Mouse (Mus musculus) midbrain, embryonic 10.5 days (tissue): ENCODE measurements around the gene Sox1. TPM values are rescaled to one million over a fixed set of nuclear protein-coding genes. Genes with fewer than 3 reads are reported as not detected.

Experiments
- DNase-seq: peaks from one replicate; pipeline ENCODE4 v3.0.0-alpha.2; 2017; ENCODE audit warnings: low spot score
- H3K27ac ChIP-seq: fragments of 300-500 bp; sonication (generic); replicated peaks from 2 replicates; pipeline ENCODE4 v1.5.1; 2016; ENCODE audit warnings: mild to moderate bottlenecking
- H3K27me3 ChIP-seq: fragments of 300-500 bp; sonication (generic); 2 replicates; pipeline ENCODE4 v1.6.1; 2016; ENCODE audit warnings: low read depth, mild to moderate bottlenecking; ENCODE audit not compliant: poor library complexity, severe bottlenecking
- H3K36me3 ChIP-seq: fragments of 300-500 bp; sonication (generic); 2 replicates; pipeline ENCODE4 v1.6.1; 2016; ENCODE audit warnings: mild to moderate bottlenecking, moderate library complexity
- H3K4me1 ChIP-seq: fragments of 300-500 bp; sonication (generic); 2 replicates; pipeline ENCODE4 v1.6.1; 2016
- H3K4me3 ChIP-seq: fragments of 300-500 bp; sonication (generic); 2 replicates; pipeline ENCODE4 v1.5.1; 2016; ENCODE audit warnings: mild to moderate bottlenecking, moderate library complexity
- H3K9me3 ChIP-seq: fragments of 300-500 bp; sonication (generic); replicated peaks from 2 replicates; pipeline ENCODE4 v1.6.1; 2016; ENCODE audit warnings: mild to moderate bottlenecking
- WGBS: fragments of 180-500 bp; shearing (Covaris S2); methylation state at CpG from one replicate; pipeline ENCODE4 v1.1.7; 2016; 5-methylcytosine and 5-hydroxymethylcytosine counted together
- polyA plus RNA-seq: library from polyadenylated mRNA; unstranded; fragments of >200 nt; fragmentation: Nextera tagmentation; extraction: Ambion mirVana; gene quantifications from 2 replicates; pipeline ENCODE4 v1.2.1, GENCODE M21; 2016

Sox1 gene
- polyA plus RNA-seq, 1 experiment from 2014 or later, result 3.2 TPM

DNA sequence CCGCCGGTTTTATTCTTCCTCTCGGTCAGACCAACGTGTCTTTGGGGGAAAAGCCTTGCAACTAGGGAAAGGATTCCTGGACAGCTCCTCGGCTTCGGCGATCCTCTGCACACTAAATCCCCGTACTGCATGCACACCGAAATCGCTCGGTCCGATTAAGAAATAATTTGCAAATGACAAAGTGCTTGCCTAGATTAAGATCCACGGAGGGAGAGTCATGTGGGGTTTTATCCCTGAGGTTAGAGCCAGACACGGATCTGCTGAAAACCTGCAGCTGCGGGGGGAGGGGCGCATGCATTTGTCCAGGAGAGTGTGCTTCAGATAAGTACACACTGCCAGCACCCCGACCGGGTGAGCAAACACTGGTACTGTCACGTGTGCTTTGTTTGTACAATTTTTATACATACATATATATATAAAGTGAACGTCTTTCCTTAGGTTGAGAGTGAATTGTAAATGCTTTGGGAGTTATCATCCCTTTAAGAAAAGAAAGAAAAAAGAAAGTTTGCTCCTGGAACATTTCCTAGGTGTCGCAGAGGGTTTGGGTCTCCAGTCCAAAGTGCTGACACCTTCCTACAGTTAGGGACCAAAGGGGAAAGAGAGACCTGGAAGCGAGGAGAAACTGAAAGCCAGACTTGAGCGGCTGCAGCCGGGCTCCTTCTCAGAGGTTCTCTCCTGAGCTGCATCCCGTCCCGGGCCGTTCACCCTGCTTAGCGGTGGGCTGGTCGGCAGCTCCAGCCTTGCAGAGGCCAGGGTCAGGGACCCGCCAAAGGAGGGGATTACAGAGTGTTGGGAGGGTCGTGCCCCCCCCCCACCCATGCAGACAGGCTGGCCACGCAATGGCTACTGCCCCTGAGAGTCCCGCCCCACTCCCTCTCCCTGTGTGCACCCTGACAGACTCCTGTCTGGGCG lies 10.9 kb upstream of the Sox1 start:
- peak overlapping the region; percentile 79 for H3K27ac ChIP-seq
- DNase-seq, result peak; percentile 80
- peaks cover 100% of the 10 kb centered on the region for H3K27me3 ChIP-seq
- 1% methylated on average over 34 of the region's 34 CpGs for WGBS
- peak overlapping the region; percentile 58 for H3K4me3 ChIP-seq
- no peaks in the 10 kb centered on the region for H3K9me3 ChIP-seq
- no peaks in the 10 kb centered on the region for H3K36me3 ChIP-seq
- H3K4me1 ChIP-seq, result peaks cover 69% of the 10 kb centered on the region

DNA sequence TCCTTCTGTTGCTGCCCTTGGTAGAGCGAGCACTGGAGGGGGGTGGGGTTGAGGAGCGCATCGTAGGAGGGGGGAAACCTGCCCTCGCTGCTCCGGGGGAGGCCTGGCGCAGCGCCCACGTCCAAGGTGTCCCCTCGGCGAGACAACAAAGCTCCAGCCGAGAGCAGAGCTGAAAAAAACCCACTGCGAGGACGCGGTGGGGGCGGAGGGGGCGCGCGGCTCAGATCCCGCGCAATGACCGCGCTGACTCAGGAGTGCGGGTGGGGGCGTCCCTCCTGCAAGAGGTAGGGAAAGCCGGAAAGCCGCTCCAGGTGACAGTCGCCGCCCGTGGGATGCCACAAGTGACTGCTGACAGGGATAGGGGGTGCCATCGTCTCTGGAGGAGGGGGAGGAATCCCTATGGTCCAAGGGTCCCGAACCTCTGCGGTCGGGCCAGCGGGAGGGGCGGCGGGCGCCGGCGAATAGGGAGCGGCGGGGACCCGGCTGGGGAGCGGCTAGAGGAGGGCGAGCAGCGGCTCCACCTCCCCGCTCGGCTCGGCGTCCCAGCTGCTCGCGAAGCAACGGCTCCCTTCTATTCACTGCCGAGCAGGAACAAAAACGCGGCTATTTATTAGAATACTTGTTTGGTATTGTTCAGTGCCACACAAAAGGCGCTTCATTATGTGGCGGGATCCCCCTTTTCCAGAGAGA lies 10.0 kb upstream of the Sox1 start:
- H3K4me3 ChIP-seq, result peak overlapping the region; percentile 58
- peak overlapping the region; percentile 79 for H3K27ac ChIP-seq
- under 1% methylated on average over 57 of the region's 57 CpGs for WGBS
- no peak for DNase-seq
- no peaks in the 10 kb centered on the region for H3K9me3 ChIP-seq
- H3K4me1 ChIP-seq, result peaks cover 70% of the 10 kb centered on the region
- no peaks in the 10 kb centered on the region for H3K36me3 ChIP-seq
- peaks cover 100% of the 10 kb centered on the region for H3K27me3 ChIP-seq

DNA sequence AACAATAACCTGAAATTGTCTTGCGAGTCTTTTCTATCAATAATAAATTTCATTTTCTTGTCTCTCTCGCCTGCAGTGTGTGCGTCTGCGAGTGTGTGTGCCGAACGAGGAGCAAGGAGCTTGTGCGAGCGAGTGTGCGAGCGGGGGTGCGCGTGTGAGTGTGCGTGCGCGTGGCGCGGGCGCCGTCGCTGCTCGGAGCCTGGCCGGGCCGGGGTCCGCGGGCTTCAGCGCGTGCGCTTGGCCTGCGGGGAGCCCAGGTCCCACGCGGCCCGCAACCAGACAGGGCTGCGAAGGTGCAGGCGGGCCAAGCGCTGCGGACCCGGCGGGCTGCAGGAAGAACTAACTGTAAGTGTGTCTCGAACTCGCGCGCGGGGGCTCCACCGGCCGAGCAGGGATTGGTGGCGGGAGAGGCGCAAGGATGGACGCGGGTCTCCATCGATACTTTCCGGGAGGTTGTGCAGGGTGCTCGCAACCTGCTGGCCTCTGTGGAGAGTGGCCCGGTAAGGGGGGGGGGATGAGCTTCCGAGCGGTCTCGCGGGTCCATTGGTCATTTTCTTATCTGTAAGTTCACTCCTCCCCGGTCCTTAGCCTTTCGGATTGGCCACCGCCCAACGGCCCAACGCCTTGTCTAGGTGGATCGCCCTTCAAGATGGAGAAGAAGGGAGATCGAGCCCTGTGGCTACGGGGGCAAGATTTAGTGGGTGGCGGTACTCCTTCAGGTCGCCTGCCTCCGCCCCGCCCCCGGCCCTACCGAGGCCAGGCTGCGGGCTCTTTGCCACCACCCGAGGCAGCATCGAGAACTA lies 9.2 kb upstream of the Sox1 start:
- under 1% methylated on average over 74 of the region's 74 CpGs for WGBS
- no peaks in the 10 kb centered on the region for H3K36me3 ChIP-seq
- H3K4me1 ChIP-seq, result peaks cover 78% of the 10 kb centered on the region
- H3K27me3 ChIP-seq, result peaks cover 100% of the 10 kb centered on the region
- peak overlapping the region; percentile 79 for H3K27ac ChIP-seq
- DNase-seq, result peak; percentile 71
- peak overlapping the region; percentile 58 for H3K4me3 ChIP-seq
- no peaks in the 10 kb centered on the region for H3K9me3 ChIP-seq

DNA sequence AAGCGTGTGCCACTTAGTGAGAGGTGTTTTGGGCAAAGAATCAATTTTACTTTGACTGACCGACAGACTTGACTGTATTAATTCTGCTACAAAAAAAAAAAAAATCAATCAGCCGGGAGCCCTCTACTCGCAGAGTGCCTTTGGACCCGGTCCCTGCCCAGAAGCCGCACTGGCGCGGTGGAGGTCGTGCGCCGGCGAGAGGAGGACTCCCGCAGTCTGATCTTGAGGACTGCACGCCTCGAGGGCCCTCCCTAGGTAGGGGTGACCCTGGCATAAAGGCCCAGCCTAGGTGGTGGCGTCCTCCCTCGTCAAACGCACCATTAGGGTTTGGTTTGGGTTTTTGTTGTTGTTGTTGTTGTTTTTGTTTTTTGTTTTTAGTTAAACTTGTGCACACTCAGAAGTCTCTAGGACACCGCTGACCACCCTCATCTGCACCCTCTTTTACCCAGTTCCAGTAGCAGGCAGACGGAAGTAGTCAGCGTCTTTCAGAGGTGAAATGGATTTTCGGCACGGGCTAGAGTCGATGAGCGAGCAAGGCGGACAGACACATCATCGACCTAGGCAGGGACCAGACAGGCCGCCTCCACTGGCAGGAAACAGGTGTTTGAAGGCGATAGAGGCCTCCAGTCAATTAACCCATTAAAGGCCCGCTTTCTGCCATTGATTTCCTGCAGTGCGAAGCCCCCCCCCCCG lies 8.4 kb upstream of the Sox1 start:
- H3K4me1 ChIP-seq, result peaks cover 86% of the 10 kb centered on the region
- peaks cover 100% of the 10 kb centered on the region for H3K27me3 ChIP-seq
- no peaks in the 10 kb centered on the region for H3K36me3 ChIP-seq
- no peaks in the 10 kb centered on the region for H3K9me3 ChIP-seq
- DNase-seq, result peak; percentile 54
- H3K4me3 ChIP-seq, result peak overlapping the region; percentile 58
- WGBS, result under 1% methylated on average over 32 of the region's 32 CpGs
- peak overlapping the region; percentile 79; the same call in 1 of the 2 replicates for H3K27ac ChIP-seq

DNA sequence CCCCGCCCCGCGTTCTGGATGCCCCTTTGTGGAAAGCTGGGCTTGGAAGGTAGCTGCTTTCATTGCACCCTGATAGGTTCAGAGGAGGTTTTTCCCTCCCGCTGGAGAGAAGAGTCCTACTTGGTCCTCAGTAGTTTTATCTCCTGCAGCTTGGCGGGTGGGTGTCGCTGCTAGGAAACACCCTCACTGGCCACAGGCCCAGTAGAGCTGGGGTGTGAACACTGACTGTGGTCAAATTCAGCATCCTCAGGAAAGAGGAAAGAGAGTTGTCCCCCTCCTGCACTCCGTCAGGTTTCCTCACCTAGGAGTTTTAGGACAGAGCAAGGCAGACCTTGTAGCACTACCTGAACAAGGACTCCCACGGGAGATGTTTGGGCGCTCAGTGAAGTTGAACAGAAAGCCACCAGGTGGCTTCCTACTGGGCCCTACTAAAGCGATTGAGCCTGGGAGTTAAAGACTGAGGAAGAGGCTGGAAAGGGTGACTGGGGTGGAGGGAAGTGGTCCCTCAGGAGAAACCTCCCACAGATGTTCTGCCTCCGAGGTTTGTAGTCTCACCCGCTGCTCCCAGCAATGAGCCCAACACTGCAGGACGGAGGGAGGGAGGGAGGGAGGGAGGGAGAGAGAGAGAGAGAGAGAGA lies 7.8 kb upstream of the Sox1 start:
- Histone ChIP-seq H3K27ac (no peak overlapping the region), H3K4me1 (peaks cover 88% of the 10 kb centered on the region), H3K9me3 (no peaks in the 10 kb centered on the region), H3K36me3 (no peaks in the 10 kb centered on the region), H3K4me3 (peak overlapping the region; percentile 58), H3K27me3 (peaks cover 100% of the 10 kb centered on the region)
- peak; percentile 27 for DNase-seq
- 1% methylated on average over 13 of the region's 13 CpGs for WGBS

DNA sequence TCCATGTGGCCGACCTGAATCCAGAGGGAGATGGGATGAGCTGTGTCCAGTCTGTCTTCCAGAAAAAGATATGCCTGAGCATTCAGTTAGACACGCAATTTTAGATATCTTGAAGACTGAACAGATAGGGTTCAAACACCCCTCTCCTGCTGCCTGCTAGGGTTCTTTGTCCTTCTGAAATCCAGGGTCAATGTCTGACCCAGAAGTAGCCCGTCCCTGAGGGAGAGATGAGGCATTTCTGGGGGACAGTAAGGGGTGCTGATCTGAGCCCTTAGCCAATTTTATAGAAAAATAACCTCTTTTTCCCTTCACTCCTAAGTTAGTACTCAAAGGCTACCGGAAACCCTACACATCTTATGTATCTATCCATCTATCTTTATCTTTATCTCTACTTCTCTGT lies 7.2 kb upstream of the Sox1 start:
- Histone ChIP-seq H3K27me3 (peaks cover 100% of the 10 kb centered on the region), H3K4me1 (peaks cover 85% of the 10 kb centered on the region), H3K4me3 (no peak overlapping the region), H3K9me3 (no peaks in the 10 kb centered on the region), H3K36me3 (no peaks in the 10 kb centered on the region), H3K27ac (no peak overlapping the region)
- peak; percentile 20 for DNase-seq
- WGBS, result 5% methylated on average over 4 of the region's 4 CpGs

GRCm38 (mm10) chr8:12388390-12389115 lies 6.5 kb upstream of the Sox1 start:
- H3K9me3 ChIP-seq, result no peaks in the 10 kb centered on the region
- peak; percentile 49 for DNase-seq
- peaks cover 100% of the 10 kb centered on the region for H3K27me3 ChIP-seq
- no peak overlapping the region for H3K4me3 ChIP-seq
- WGBS, result 6% methylated on average over 10 of the region's 10 CpGs
- H3K4me1 ChIP-seq, result peaks cover 84% of the 10 kb centered on the region
- H3K36me3 ChIP-seq, result no peaks in the 10 kb centered on the region
- no peak overlapping the region for H3K27ac ChIP-seq

DNA sequence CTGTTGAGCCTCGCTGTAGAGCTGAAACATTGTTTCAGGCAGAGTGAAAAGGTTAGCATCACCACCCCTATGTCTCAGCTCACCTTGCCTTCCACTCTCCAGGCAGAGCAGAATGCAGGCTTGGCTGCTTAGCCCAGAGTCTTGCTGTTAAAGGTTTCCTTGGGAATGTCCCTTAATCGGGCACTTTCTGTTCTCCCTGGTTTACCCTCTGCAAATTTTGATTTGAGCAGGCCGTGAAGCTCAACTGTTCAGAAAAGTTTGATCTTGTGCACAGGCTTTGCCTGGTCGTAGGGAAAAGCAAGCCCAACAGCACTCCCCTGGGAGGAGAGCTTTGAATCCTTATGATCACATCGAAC lies 6.0 kb upstream of the Sox1 start:
- WGBS, result 3% methylated on average over 5 of the region's 5 CpGs
- peaks cover 100% of the 10 kb centered on the region for H3K27me3 ChIP-seq
- peak; percentile 53 for DNase-seq
- no peaks in the 10 kb centered on the region for H3K36me3 ChIP-seq
- peaks cover 84% of the 10 kb centered on the region for H3K4me1 ChIP-seq
- H3K4me3 ChIP-seq, result no peak overlapping the region
- no peaks in the 10 kb centered on the region for H3K9me3 ChIP-seq
- no peak overlapping the region for H3K27ac ChIP-seq

DNA sequence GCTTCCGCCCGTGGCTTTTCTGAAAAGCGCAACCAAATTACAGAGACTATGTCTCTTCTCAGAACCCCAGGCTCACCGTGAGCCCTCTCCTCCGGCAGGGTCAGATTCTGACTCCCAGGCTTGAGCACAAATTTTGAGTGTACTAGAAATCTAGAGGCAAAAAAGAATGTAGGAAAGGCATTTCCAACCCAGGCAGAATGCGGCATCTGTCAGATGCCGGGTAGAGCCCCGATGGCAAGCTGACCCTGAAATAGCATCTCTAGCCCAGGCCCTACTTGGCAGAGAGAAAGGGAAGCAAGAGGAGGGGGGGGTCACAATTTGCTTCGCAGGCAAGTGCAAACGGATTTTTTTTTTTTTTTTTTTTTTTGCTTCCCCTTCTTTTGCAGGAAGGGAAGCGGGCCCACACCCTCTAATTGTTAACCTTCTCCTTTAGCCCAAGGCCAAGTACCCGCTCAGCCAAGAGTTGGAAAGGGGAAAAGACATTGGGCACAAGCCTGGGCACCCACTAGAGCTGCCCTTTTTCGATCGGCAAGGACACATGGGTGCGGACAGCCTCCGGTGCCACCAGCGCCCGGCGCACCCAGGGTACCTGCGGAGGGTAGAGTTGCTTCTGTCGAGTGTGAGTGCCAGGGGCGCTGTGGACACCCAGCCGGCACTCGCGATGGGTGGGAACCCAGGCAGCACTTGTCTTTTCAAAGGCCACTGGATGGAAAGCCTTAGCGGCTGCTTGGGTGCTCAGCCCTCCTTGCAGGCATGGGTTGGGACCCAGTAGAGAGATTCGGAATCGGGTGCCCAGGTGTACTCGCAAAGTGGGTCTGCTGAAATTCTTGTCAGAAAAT lies 5.1 kb upstream of the Sox1 start:
- Histone ChIP-seq H3K27me3 (peaks cover 100% of the 10 kb centered on the region), H3K4me3 (peak overlapping the region; percentile 18), H3K27ac (no peak overlapping the region), H3K36me3 (no peaks in the 10 kb centered on the region), H3K4me1 (peaks cover 84% of the 10 kb centered on the region), H3K9me3 (no peaks in the 10 kb centered on the region)
- WGBS, result 1% methylated on average over 29 of the region's 29 CpGs
- peak; percentile 58 for DNase-seq

DNA sequence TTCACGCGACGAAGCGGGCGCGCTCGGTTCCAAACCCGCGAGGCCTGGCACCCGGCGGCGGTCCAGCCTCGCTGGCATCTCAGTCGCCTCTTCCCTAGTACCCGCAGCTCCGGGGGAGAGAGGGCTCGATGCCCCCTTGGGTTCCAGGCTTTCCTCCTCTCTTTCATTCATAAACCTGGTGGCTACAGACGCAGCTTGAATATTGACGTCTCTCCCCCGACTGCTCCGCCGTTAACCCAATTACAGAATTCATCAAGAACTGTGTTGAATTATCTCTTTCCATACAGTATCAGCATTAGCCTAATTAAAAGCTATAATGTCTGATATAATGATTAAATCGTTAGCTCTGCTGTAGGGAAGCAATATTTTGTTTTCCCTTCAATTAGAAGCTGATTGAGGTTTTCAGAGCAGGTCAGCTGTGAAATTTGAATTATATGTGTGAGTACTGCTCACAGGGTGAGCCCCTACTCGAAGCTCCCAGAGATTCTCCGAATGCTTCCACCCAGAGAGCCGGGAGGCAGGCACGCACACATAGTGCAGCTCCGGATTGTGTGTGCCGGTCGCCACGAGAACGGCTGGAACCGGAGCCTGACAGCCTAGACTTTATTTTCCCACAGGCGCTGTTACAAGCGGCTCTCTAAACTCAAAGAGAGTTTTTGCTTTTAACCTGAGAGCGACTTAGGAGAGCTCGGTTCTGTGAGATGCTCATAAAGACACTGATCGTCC lies 4.3 kb upstream of the Sox1 start:
- no peaks in the 10 kb centered on the region for H3K9me3 ChIP-seq
- peaks cover 84% of the 10 kb centered on the region for H3K4me1 ChIP-seq
- peak; percentile 59 for DNase-seq
- peaks cover 100% of the 10 kb centered on the region for H3K27me3 ChIP-seq
- H3K4me3 ChIP-seq, result peak overlapping the region; percentile 23
- WGBS, result 2% methylated on average over 38 of the region's 38 CpGs
- H3K36me3 ChIP-seq, result no peaks in the 10 kb centered on the region
- no peak overlapping the region for H3K27ac ChIP-seq
